Mouse (Mus musculus): ENCODE data around the gene Morn4.

- TF ChIP-seq CTCF (IDR thresholded peaks at IDR 0.05; ENCODE audit: control insufficient read depth, insufficient read depth, insufficient replicate concordance, low read depth, low read length) (no peak), POLR2A (IDR thresholded peaks at IDR 0.05; ENCODE audit: control insufficient read depth, low read depth, low read length) (no peak)
Observed at GRCm38 (mm10) chr19:42068441-42069240, 17.5 kb downstream of the Morn4 start.

All from testis, adult 2 months (tissue).